Mouse (Mus musculus) bone marrow, adult 2 months (tissue): ENCODE measurements around the gene Sez6.

ENCODE experiments used
- CTCF ChIP-seq: fragments of 200-500 bp; IDR thresholded peaks from 2 replicates; pipeline ENCODE4 v1.5.1; 2011; ENCODE audit warnings: low read length, control low read depth; ENCODE audit not compliant: control insufficient read depth, insufficient read depth
- POLR2A ChIP-seq: fragments of 200-500 bp; IDR thresholded peaks from 2 replicates; pipeline ENCODE4 v1.6.1; 2011; ENCODE audit warnings: low read depth, mild to moderate bottlenecking, control low read depth, low read length, borderline replicate concordance; ENCODE audit not compliant: control insufficient read depth

DNA sequence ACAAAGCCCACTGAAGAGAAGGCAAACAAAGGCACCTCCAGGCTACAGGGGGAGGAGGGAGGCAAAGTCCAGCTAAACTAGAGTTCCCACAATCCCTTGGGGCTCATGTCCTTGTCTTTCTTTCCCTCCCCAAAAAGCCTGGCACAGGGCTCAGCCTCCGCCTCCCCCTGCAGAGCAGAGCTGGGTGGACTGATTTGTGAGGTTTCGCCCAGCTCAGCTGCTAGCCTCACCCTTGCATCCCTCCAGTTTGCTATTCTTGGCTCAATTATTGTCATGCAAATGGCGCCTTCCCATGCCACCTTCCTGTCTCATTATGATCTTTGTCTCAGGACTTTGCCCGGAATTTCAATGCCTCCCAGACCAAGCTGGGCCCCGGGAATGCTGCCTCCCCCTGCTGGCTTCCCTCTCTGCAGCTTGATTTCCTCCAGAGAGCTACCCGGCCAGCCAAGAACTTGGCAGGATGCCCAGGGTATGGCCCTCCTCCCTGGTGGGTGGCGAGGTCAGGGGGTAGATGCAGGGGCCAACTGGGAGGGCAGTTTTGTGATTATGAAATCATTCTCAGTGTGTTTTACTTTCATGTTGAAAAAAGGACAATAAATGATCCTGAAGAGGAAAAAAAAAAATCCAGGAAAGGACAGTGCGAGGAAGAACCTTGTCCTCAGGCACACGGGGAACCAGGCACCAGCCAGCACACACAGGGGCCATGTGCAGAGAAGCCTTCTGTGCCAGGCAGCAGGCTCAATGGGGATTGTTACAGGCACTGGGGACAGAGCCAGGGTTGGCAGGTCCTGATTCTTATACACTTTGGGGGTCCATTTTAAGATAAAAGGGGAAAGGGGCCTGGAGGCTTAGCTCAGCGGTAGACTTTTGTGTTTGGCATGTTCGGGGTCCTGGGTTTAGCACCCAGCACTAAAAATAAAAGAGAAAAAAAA, 36.5 kb upstream of the Sez6 start, which contains the start of gene Pipox:
- TF ChIP-seq CTCF (no peak), POLR2A (no peak)
